Mouse (Mus musculus) natural killer cell, adult 2 months (primary cell): ENCODE measurements around the gene Fam227a.
A peak's percentile ranks its signal among the peaks of the same experiment; 100 is the strongest.

Experiments
- DNase-seq, 2 experiments: peaks; one replicate each; pipeline ENCODE4 v3.0.0; 2022; ENCODE audit warnings: low spot score in 2 of 2

The Fam227a gene

GRCm38 (mm10) chr15:79658531-79659375, at the start of gene Fam227a, which contains the start of gene Cby1:
TSS of gene Fam227a (minus strand) at chr15:79658956.
TSS of gene Cby1 (plus strand) at chr15:79659199.
- peak; percentile 92 for DNase-seq

GRCm38 (mm10) chr15:79708229-79708822, 49.6 kb upstream of the Fam227a start:
- DNase-seq = no peak

DNA sequence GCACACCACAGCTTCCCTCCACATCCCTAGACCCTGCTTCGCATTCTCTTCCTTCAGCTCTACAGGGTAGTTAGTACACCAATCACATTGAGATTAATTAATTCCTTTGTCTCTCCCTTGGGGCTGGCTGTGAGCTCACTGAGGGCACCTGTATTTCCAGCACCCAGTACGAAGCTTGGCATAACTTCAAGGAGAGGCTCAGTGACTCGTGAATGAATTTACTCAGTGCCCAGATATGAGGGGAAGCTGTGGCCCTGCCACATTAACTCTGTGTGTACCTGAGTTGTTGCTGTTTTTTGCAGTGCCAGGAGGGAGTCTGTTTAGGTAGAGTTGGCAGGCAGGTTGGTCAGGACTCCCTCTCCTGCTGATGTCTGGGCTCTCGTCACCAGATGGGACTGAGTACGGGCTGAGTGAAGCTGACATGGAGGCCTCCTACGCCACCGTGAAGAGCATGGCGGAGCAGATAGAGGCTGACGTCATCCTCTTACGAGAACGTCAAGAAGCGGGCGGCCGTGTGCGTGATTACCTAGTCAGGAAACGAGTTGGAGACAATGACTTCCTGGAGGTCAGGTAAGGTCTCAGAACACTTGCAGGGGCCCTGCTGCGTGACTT, 48.0 kb upstream of the Fam227a start:
- no peak for DNase-seq

DNA sequence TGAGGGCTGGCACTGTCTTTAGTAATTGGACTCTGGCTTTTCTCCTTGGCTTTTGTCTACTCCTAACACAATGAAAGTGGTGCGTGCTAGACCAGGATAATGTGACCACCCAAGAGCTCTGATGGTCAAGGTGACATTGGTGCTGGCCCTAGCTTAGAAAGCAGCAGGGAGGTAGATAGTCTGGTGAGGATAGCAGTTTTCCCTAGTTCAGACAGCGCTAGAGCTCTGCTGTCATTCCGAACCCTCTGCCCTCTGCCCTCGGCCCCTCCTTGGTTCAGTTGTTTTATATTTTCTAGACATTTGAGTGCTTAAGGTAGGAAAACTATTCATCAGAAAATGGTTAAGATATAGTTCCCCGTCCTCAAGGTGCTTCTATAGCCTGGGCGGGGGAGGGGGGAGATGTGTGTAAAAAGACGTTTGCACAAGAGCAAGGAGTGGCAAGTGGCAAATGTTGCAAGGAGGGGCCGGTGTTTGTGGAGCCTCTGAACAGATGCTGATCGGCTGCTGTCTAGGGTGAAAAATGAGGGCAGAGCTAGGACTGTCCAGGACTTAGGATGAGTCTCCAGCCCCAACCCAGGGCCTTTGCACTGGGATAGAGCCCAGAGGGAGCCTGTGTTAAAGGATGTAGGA, 38.9 kb upstream of the Fam227a start:
- DNase-seq = no peak

DNA sequence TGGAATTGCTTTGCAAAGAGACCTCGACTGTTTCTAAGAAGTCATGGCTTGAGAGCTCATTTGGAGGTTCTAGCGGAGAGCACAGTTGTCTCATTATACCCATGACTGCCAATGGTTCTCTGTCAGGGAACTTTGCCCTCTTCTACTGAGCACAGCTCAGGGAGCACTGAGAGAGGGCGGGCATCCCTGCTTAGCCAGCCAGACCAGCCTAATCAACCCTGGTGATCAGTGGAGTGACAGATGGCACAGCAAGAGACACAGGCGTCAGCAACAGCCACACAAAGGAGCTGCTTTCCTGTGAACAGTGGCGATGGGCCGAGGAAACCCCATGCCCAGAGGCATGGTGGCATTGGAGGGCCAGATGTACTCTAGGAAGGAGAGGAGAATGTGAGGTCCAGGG, 38.3 kb upstream of the Fam227a start:
- no peak for DNase-seq

DNA sequence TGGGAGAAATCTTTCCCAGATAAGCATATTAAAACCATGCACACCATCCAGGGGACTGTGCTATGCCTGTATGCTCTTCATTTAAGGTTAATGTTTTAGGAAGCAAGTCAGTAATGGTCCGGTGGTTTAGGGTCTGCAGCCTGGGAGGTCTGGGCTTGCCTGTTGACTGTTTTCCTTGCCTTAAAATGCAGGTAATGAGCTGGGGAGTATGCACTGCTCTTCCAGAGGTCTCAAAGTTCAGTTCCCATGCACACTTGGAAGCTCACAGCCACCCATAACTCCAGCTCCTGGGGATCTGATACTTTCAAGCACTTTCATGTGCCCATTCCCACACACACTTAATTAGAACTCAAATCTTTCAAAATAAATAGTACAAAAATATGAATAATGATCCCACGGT, 37.8 kb upstream of the Fam227a start:
- no peak for DNase-seq

DNA sequence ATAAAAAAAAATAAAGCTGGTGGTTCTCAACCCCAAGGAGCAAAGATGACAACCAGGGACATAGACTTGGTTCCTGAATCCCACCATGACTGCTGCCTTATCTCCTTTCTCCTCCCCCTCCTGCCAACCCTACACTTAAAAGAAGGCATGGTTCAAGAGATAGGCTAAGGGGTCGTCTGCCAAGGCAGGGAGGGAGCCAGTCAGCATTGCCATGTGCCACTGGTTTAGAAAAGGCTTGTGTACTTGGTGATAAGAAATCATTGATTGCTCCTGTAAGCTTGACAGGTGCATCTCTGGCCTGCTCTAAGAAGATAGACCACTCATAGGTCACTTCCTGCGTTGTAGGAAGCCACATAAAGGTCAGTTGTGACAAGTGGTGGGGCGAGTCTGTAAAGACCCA, 36.8 kb upstream of the Fam227a start:
- peak in 1 of 2 experiments; percentile 26 for DNase-seq

DNA sequence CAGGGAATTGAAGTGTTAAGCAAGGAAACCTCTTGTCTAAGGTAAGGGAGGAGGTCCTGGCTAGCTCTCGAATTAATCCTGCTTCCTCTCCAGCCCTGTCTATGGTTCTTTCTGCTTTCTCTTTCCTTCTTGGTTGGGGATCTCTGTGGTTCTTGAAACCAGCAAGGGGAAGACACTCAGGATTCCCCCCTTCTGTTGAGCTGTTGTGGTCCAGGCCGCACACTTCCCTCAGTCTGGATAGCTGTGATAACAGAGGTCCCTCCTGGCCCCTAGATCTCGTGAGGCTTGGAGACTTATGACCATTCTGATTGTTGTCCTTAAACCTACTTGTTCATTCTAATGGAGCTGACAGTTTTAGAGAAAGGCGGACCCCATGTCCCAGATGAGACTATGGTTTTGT, 35.8 kb upstream of the Fam227a start:
- DNase-seq = peak in 1 of 2 experiments; percentile 26

DNA sequence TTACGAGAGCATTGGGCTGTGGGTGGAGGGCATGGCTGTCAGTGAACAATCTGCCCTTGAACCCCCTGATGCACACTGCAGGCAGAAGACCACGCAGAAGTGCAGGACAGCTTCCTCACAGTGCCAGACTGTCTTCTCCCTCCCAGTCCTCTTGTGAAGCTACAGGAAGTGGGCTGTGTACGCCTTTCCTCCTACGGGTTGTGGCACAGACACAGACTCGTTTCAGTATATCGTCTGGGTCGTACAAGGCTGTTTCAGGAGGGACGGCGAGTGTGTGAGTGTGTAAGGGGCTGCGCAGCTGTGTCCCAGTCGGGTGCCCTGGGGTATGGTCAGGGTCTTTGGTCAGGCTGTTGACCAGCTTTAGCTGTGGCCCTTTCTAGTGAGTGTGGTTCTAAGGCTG, 35.0 kb upstream of the Fam227a start:
- DNase-seq = peak; percentile 65 to 68

- no peak for DNase-seq
These were observed 33.6 kb upstream of the Fam227a start for GRCm38 (mm10) chr15:79692334-79692733.

GRCm38 (mm10) chr15:79691023-79691508, 32.3 kb upstream of the Fam227a start:
- DNase-seq = no peak

GRCm38 (mm10) chr15:79690426-79691022, 31.8 kb upstream of the Fam227a start, which contains the start of gene Gtpbp1:
TSS of gene Gtpbp1 (plus strand) at chr15:79690845.
- peak; percentile 94 to 96 for DNase-seq

- DNase-seq = no peak
These were observed 31.1 kb upstream of the Fam227a start for GRCm38 (mm10) chr15:79689662-79690425.

- no peak for DNase-seq
These were observed 29.7 kb upstream of the Fam227a start for GRCm38 (mm10) chr15:79688268-79688956.

DNA sequence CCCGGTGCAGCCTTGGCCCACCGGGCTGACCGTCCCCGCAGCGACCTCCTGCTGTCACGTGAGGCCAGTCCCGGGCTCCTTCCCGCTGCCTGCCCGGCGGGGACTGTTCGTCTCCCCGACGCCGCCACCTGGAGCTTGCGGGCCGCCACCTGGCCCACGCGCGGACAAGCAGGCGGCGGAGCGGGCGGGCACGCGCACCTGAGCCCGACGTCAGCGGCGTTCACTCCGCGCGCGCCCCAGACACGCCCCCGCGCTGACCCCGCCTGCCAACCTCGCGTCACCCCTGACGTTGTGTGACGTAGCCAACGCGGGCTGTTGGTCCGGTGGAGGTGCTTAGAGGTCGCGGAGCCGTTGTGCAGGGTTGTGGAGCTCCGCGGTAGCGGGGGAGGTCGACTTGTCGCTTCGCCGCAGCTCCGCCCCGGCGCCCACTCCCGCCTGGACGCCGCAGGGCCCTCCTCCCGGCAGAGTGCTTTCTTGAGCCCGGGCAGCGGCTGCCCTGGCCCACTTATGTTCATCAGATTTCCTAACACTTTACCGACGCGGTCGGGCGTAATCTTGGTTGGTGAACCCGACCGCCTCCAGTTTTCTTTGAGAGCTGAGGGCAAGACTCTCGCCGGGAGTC, 29.0 kb upstream of the Fam227a start, which contains the start of gene Josd1:
Gene Josd1, minus strand, starts transcription at position 274 of the 622 bp plus-strand sequence.
- DNase-seq = peak; percentile 97 to 98

- DNase-seq = no peak
These were observed 28.4 kb upstream of the Fam227a start for GRCm38 (mm10) chr15:79687175-79687574.

GRCm38 (mm10) chr15:79686046-79686869, 27.5 kb upstream of the Fam227a start:
- DNase-seq = no peak

GRCm38 (mm10) chr15:79685141-79685641, 26.4 kb upstream of the Fam227a start:
- DNase-seq = no peak

DNA sequence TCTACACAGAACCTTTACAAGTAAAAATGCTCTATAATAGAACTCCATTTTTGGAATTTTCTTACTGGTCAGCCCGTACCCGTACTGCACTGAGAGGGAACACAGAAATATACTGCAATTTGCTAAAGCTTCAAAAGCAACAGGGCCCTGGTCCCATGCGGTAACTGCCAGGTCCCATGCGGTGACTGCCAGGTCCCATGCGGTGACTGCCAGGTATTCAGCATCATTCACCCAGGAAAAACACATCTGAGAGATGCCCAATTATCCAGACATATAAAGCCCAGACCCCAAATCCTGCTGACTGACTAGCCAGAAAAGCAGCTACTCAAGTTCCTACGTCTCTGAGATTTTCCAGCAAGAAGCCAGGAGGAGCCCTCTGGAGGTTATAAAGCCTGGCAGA, 25.9 kb upstream of the Fam227a start:
- no peak for DNase-seq
